9 mouse cellular contexts compared by ENCODE assay signal in genomic region chr5:146384935-146385591, GRCm38 (mm10). TPM values are rescaled to one million over a fixed set of nuclear protein-coding genes. Genes with fewer than 3 reads are reported as not detected.
DNase-seq lines count a peak whose midpoint lies in the region; ATAC-seq and TF ChIP-seq lines count a peak whose summit lies in the region.
"Had no signal": no experiment of that assay in that cellular context is flagged by ENCODE, and none has a peak within 500 bp of the region (broad histone marks: within the 10 kb centered on the region; RNA-seq: fewer than 3 reads in every experiment).

Gene Wasf3, plus strand, starts transcription at chr5:146384985.

- H3K4me1 ChIP-seq in E14TG2a.4 (replicated peaks; ENCODE audit: low read depth, low read length) = peaks cover 28% of the 10 kb centered on the region
- H3K4me1 ChIP-seq in forebrain, embryonic 16.5 days (replicated peaks; ENCODE audit: control insufficient read depth, insufficient read depth, low read length) = peaks cover 7% of the 10 kb centered on the region
- no peaks in the 10 kb centered on the region for H3K4me1 ChIP-seq in liver, postnatal 0 days (ENCODE audit: insufficient read depth)

- peak within 1 kb of the TSS; percentile 90 for H3K4me2 ChIP-seq in forebrain, embryonic 16.5 days (ENCODE audit: low read length)
- H3K4me2 ChIP-seq in liver, postnatal 0 days (ENCODE audit: low read depth, low read length) = peak within 1 kb of the TSS; percentile 63

- peaks cover 8% of the 10 kb centered on the region; the same call in 1 of the 2 replicates for H3K9me3 ChIP-seq in E14TG2a.4 (ENCODE audit: low read length)
- peaks cover 4% of the 10 kb centered on the region for H3K9me3 ChIP-seq in forebrain, embryonic 16.5 days (ENCODE audit: control insufficient read depth, low read length)
- H3K9me3 ChIP-seq in liver, postnatal 0 days (ENCODE audit: low read length) = no peaks in the 10 kb centered on the region

- under 1% methylated on average over 53 of the region's 66 CpGs for whole genome bisulfite sequencing in forebrain, embryonic 16.5 days
- WGBS in liver, postnatal 0 days (ENCODE audit: insufficient replicate concordance) = 1% methylated on average over 47 of the region's 66 CpGs

- H3K27ac ChIP-seq in forebrain, embryonic 16.5 days (ENCODE audit: low read length) = peak within 1 kb of the TSS; percentile 28; the same call in 1 of the 2 replicates
- no peak within 1 kb of the TSS for H3K27ac ChIP-seq in liver, postnatal 0 days (ENCODE audit: low read depth)

- no peak for TF ChIP-seq EP300 in liver, postnatal 0 days (IDR thresholded peaks at IDR 0.05; ENCODE audit: low read depth)

- peaks cover 18% of the 10 kb centered on the region for H3K36me3 ChIP-seq in E14TG2a.4 (ENCODE audit: insufficient read depth, low read length)
- no peaks in the 10 kb centered on the region for H3K36me3 ChIP-seq in forebrain, embryonic 16.5 days (ENCODE audit: control insufficient read depth, insufficient read depth)
- no peaks in the 10 kb centered on the region for H3K36me3 ChIP-seq in liver, postnatal 0 days (replicated peaks; ENCODE audit: insufficient read depth, low read length)

- peak within 1 kb of the TSS; percentile 91 for H3K4me3 ChIP-seq in E14TG2a.4 (replicated peaks; ENCODE audit: low read length)
- peak within 1 kb of the TSS; percentile 87 for H3K4me3 ChIP-seq in forebrain, embryonic 16.5 days (replicated peaks; ENCODE audit: low read length)
- H3K4me3 ChIP-seq in liver, postnatal 0 days (ENCODE audit: low read depth, low read length) = peak within 1 kb of the TSS; percentile 33

- intact Hi-C loops in heart, postnatal 36 days (cut with DNase I) = loop anchor here (5.0 kb wide), 1 partner anchor 48 kb away; no protein-coding TSS in a partner anchor

- ATAC-seq in forebrain, embryonic 16.5 days = peak; percentile 97
- ATAC-seq in liver, postnatal 0 days = peak; percentile 48; the same call in 1 of the 2 replicates
- ATAC-seq in erythroid progenitor cell, adult 5-6 weeks (replicated peaks; ENCODE audit: low FRiP score, poor library complexity, severe bottlenecking) = no peak

- no peak for TF ChIP-seq CTCF in E14TG2a.4 (conservative IDR thresholded peaks at IDR 0.05; ENCODE audit: low read length)
- TF ChIP-seq CTCF in liver, postnatal 0 days (IDR thresholded peaks at IDR 0.05; ENCODE audit: low read depth) = no peak

- peak; percentile 92 for DNase-seq in cerebellum, adult 11-12 months
- peak; percentile 7 to 15 for DNase-seq in heart, postnatal 36 days
- DNase-seq in layer of hippocampus, adult 8-10 months (ENCODE audit: low spot score in 2 of 2) = peak; percentile 84 to 88
- DNase-seq in liver, postnatal 0 days = peak; percentile 40
- peak; percentile 54 for DNase-seq in ovary, postnatal 14 days (ENCODE audit: low spot score)

- H3K9ac ChIP-seq in forebrain, embryonic 16.5 days (replicated peaks; ENCODE audit: low read depth, low read length) = peak within 1 kb of the TSS; percentile 86
- H3K9ac ChIP-seq in liver, postnatal 0 days (replicated peaks) = no peak within 1 kb of the TSS

- no peaks in the 10 kb centered on the region for H3K27me3 ChIP-seq in E14TG2a.4 (ENCODE audit: insufficient read depth, low read length)
- H3K27me3 ChIP-seq in forebrain, embryonic 16.5 days (replicated peaks; ENCODE audit: control insufficient read depth, insufficient read depth, low read length) = no peaks in the 10 kb centered on the region
- peaks cover 16% of the 10 kb centered on the region for H3K27me3 ChIP-seq in liver, postnatal 0 days (ENCODE audit: insufficient read depth, low read length)

RNA-seq across cellular contexts. Expression of gene Wasf3, which starts in this region (rescaled TPM):
- polyA plus RNA-seq in forebrain, embryonic 16.5 days (2015; fragmentation: Nextera tagmentation; extraction: Ambion mirVana) = 12.8 and 15.1 TPM in 2 replicates
- total RNA-seq in heart, postnatal 36 days (2021) = under 1 TPM; 0.54 to 0.58 TPM
- total RNA-seq in layer of hippocampus, adult 8-10 months (2022) = 100 to 1,000 TPM in 1 of 4 experiments, 10 to 100 TPM in 3; 92.2 to 101 (median 96.8) TPM
- not detected in 2 replicates for polyA plus RNA-seq in liver, postnatal 0 days (2015; fragmentation: Nextera tagmentation; extraction: Ambion mirVana)
- total RNA-seq in erythroid progenitor cell, adult 5-6 weeks (2015; ENCODE audit: low replicate concordance) = not detected in 2 replicates
- total RNA-seq in erythroid progenitor cell, adult 5-6 weeks (2017; ENCODE audit: low replicate concordance) = not detected in 2 replicates
- total RNA-seq: neutrophil, adult 5-6 weeks had no signal

Comparison
In these comparisons a context has a peak if more than half of its experiments do, and no peak if none do; other contexts are left out.
1. RNA of gene Wasf3 (total RNA-seq): 92.2 to 101 TPM in layer of hippocampus, adult 8-10 months; 0.54 to 0.58 TPM in heart, postnatal 36 days and not detected in erythroid progenitor cell, adult 5-6 weeks; every median in the first group is over 10 times any median in the second.
2. RNA of gene Wasf3 (polyA plus RNA-seq): 12.8 to 15.1 TPM in forebrain, embryonic 16.5 days; not detected in liver, postnatal 0 days; every median in the first group is over 10 times any median in the second.
3. Peak in DNase-seq in heart, postnatal 36 days; RNA of the gene not detected or under 1 TPM.
4. Peak in DNase-seq, ATAC-seq, H3K4me3 ChIP-seq and H3K4me2 ChIP-seq in liver, postnatal 0 days; RNA of the gene not detected or under 1 TPM.
5. H3K4me3 ChIP-seq: peak in every context shown above with its lines; median percentile 91 in E14TG2a.4; 87 in forebrain, embryonic 16.5 days; 33 in liver, postnatal 0 days.
6. DNase-seq: peak in every context shown above with its lines; median percentile 92 in cerebellum, adult 11-12 months; 86 in layer of hippocampus, adult 8-10 months; 54 in ovary, postnatal 14 days; 40 in liver, postnatal 0 days; 11 in heart, postnatal 36 days.